Mouse (Mus musculus) embryonic facial prominence, embryonic 14.5 days (tissue): ENCODE measurements around the gene Skap2. TPM values are rescaled to one million over a fixed set of nuclear protein-coding genes. Genes with fewer than 3 reads are reported as not detected.

Source experiments
- ATAC-seq: fragments of 200-750 bp; cut with Nextera tagmentation; 2 replicates; pipeline ENCODE4 v1.8.0; 2017; ENCODE audit warnings: low read depth, moderate number of reproducible peaks, moderate TSS enrichment
- DNase-seq: peaks from one replicate; pipeline ENCODE4 v3.0.0-alpha.2; 2015; ENCODE audit warnings: low spot score
- H3K27ac ChIP-seq: fragments of 300-500 bp; sonication (generic); replicated peaks from 2 replicates; pipeline ENCODE4 v1.5.1; 2014; ENCODE audit warnings: low read depth, mild to moderate bottlenecking, low read length, moderate library complexity
- H3K27me3 ChIP-seq: fragments of 300-500 bp; sonication (generic); replicated peaks from 2 replicates; pipeline ENCODE4 v1.6.1; 2014; ENCODE audit warnings: low read length; ENCODE audit not compliant: control insufficient read depth, insufficient read depth
- H3K36me3 ChIP-seq: fragments of 300-500 bp; sonication (generic); 2 replicates; pipeline ENCODE4 v1.6.1; 2014; ENCODE audit warnings: low read length, mixed read lengths; ENCODE audit not compliant: control insufficient read depth, insufficient read depth
- H3K4me1 ChIP-seq: fragments of 300-500 bp; sonication (generic); 2 replicates; pipeline ENCODE4 v1.6.1; 2014; ENCODE audit warnings: antibody characterized with exemption, low read length; ENCODE audit not compliant: control insufficient read depth, insufficient read depth
- H3K4me2 ChIP-seq: fragments of 300-500 bp; sonication (generic); 2 replicates; pipeline ENCODE4 v1.6.1; 2014; ENCODE audit warnings: low read depth, mild to moderate bottlenecking, low read length, moderate library complexity, mixed read lengths
- H3K4me3 ChIP-seq: fragments of 300-500 bp; sonication (generic); 2 replicates; pipeline ENCODE4 v1.5.1; 2014; ENCODE audit warnings: low read depth, mild to moderate bottlenecking, low read length
- H3K9ac ChIP-seq: fragments of 300-500 bp; sonication (generic); 2 replicates; pipeline ENCODE4 v1.6.1; 2014; ENCODE audit warnings: low read depth, mild to moderate bottlenecking, low read length, moderate library complexity, mixed read lengths
- H3K9me3 ChIP-seq: fragments of 300-500 bp; sonication (generic); 2 replicates; pipeline ENCODE4 v1.6.1; 2016; ENCODE audit warnings: low read length; ENCODE audit not compliant: control insufficient read depth
- WGBS: fragments of 180-500 bp; shearing (Covaris S2); extraction: QIAGEN DNeasy Blood & Tissue Kit; methylation state at CpG from one replicate; pipeline ENCODE4 v1.1.7; 2014; 5-methylcytosine and 5-hydroxymethylcytosine counted together
- polyA plus RNA-seq: library from polyadenylated mRNA; unstranded; fragments of >200 nt; fragmentation: Nextera tagmentation; extraction: Ambion mirVana; gene quantifications from 2 replicates; pipeline ENCODE4 v1.2.1, GENCODE M21; 2014

The Skap2 gene
- polyA plus RNA-seq, 1 experiment from 2014 or later, result 18.9 TPM

DNA sequence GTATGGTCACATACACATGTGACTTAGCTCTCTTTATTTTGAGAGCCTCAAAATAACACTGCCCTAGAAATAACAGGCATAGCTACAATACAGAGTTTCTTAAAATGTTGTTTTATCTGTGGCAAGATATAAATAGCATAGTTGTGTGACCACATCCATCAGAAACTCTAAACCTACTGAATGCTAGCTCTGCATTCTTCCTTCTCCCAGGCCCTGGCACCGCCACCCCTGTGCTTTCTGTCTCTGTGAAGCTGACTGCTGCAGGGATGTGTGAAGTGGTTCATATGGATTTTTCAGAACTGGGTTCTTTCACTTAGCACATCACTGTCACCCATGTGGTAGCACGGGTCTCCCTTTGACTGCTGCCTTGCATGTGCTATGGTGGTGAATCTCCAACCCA lies 179.0 kb downstream of the Skap2 start:
- H3K27me3 ChIP-seq, result no peaks in the 10 kb centered on the region
- H3K4me3 ChIP-seq, result no peak overlapping the region
- no peak for ATAC-seq
- WGBS, result 82% methylated on average over 2 of the region's 2 CpGs
- no peak overlapping the region for H3K9ac ChIP-seq
- no peaks in the 10 kb centered on the region for H3K4me1 ChIP-seq
- no peak for DNase-seq
- no peak overlapping the region for H3K4me2 ChIP-seq
- no peak overlapping the region for H3K27ac ChIP-seq
- no peaks in the 10 kb centered on the region for H3K36me3 ChIP-seq
- H3K9me3 ChIP-seq, result no peaks in the 10 kb centered on the region

DNA sequence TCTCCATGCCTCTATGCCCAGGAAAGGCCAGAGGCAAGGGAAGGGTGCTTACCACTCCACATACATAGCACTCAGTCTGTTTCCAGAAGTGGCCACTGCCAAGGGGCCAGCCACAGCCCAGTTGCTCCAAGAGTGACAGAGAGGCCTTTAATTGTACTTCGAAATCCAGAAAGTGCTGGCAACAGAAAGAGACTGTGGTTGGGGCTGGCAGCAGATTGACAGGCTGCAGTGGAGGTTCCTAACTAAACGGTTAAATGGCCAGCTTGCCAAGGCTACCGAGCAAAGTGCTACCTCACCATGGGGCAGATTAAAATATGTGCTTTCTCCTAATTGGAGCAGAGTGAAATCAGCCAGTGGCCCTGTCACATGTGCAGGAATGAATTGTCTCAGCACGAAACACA lies 186.7 kb downstream of the Skap2 start:
- Histone ChIP-seq H3K9me3 (no peaks in the 10 kb centered on the region), H3K4me3 (no peak overlapping the region), H3K27ac (no peak overlapping the region), H3K36me3 (no peaks in the 10 kb centered on the region), H3K27me3 (no peaks in the 10 kb centered on the region), H3K9ac (no peak overlapping the region), H3K4me1 (no peaks in the 10 kb centered on the region), H3K4me2 (no peak overlapping the region)
- no peak for ATAC-seq
- 67% methylated on average over 4 of the region's 4 CpGs for WGBS
- no peak for DNase-seq

- Histone ChIP-seq H3K4me1 (no peaks in the 10 kb centered on the region), H3K9me3 (no peaks in the 10 kb centered on the region), H3K27ac (no peak overlapping the region), H3K9ac (no peak overlapping the region), H3K27me3 (no peaks in the 10 kb centered on the region), H3K36me3 (no peaks in the 10 kb centered on the region), H3K4me2 (no peak overlapping the region), H3K4me3 (no peak overlapping the region)
- DNase-seq (no peak), ATAC-seq (no peak)
- WGBS, result 71% methylated on average over 9 of the region's 9 CpGs
These were observed 188.1 kb downstream of the Skap2 start for GRCm38 (mm10) chr6:51824136-51824830.

DNA sequence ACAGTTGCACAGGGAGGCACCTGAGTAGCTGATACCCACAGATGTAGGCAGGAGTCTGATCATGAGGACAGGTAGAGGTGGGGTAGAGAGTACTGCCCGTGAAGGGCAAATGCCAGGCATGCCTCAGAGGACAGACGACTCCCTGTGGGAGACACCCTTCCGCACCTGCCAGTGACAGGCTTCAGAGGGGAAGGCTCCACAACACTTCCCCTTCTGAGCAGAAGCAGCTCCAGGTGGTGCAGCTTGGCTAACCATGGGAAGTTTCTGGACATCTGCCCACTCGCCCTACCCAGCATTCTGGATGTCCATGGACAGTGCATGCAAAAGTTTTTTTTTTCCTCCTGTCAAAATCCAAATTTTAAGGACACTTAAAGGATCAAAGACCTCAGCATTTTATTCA lies 190.3 kb downstream of the Skap2 start:
- no peak overlapping the region for H3K4me2 ChIP-seq
- H3K9me3 ChIP-seq, result peaks cover 11% of the 10 kb centered on the region
- H3K27ac ChIP-seq, result no peak overlapping the region
- no peaks in the 10 kb centered on the region for H3K27me3 ChIP-seq
- H3K4me3 ChIP-seq, result no peak overlapping the region
- H3K36me3 ChIP-seq, result no peaks in the 10 kb centered on the region
- 61% methylated on average over 4 of the region's 4 CpGs for WGBS
- DNase-seq (no peak), ATAC-seq (no peak)
- H3K4me1 ChIP-seq, result no peaks in the 10 kb centered on the region
- no peak overlapping the region for H3K9ac ChIP-seq

GRCm38 (mm10) chr6:51820853-51821252 lies 191.5 kb downstream of the Skap2 start:
- Histone ChIP-seq H3K36me3 (no peaks in the 10 kb centered on the region), H3K4me3 (no peak overlapping the region), H3K9me3 (peaks cover 11% of the 10 kb centered on the region), H3K9ac (no peak overlapping the region), H3K27me3 (no peaks in the 10 kb centered on the region), H3K27ac (no peak overlapping the region), H3K4me1 (no peaks in the 10 kb centered on the region), H3K4me2 (no peak overlapping the region)
- 83% methylated on average over 5 of the region's 5 CpGs for WGBS
- no peak for ATAC-seq
- DNase-seq, result no peak

DNA sequence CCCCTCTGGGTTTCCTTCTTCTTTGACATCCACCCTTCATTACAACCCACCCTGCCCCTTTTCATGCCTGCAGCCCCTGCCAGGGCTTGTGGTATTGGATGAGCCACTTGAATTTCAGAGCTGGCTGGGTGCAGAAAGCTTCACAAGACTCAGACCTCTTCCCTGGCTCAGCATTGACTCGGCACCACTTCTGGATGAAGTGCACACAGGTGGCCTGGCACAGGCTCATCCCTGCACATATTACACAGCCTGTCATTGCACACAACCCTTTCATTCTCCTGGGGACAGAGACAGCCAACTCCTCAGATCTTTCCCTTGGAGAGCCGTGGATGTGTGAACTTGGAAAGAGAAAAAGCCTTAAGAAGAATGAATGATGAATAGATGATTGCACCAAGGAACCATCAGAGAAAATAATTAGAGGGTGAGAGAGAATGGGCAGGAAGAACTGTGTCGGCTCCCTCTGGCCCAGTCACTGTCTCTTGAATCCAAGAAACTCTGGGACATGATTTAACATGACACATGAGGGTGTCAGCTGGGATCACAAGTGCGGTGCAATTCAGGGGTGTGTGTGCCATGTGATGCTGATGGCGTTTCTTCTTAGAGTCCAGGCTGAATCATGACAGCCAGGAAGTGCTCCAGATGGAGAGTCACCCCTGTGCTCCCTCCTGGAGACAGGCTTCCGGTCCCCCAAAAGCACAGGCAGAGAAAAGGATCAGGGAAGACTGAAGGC lies 195.3 kb downstream of the Skap2 start:
- H3K36me3 ChIP-seq, result no peaks in the 10 kb centered on the region
- no peak overlapping the region for H3K4me2 ChIP-seq
- H3K4me1 ChIP-seq, result no peaks in the 10 kb centered on the region
- H3K4me3 ChIP-seq, result no peak overlapping the region
- WGBS, result 79% methylated on average over 6 of the region's 6 CpGs
- H3K27ac ChIP-seq, result no peak overlapping the region
- ATAC-seq (no peak), DNase-seq (no peak)
- H3K9me3 ChIP-seq, result peaks cover 11% of the 10 kb centered on the region
- no peak overlapping the region for H3K9ac ChIP-seq
- no peaks in the 10 kb centered on the region for H3K27me3 ChIP-seq

DNA sequence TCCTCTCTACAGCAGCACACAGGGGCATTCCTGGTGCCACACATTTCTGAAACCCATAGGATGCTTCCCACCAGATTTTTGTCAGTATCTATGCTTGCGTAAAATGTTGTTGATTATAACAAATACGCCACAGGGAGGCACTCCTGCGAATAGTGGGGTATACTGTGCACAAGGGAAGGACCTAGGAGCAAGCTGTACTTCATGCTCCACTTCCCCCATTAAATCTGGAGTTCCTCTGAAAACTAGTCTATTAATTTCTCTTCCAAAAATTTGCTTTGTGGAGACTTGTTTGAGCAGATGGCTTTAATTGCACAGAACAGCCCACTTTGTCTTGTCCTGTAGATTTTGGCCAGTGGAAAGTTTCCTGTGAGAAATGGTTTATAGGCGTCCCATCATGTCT lies 201.4 kb downstream of the Skap2 start:
- 92% methylated on average over 4 of the region's 4 CpGs for WGBS
- no peaks in the 10 kb centered on the region for H3K27me3 ChIP-seq
- no peak overlapping the region for H3K4me2 ChIP-seq
- H3K36me3 ChIP-seq, result no peaks in the 10 kb centered on the region
- no peak for ATAC-seq
- no peaks in the 10 kb centered on the region for H3K4me1 ChIP-seq
- no peaks in the 10 kb centered on the region for H3K9me3 ChIP-seq
- H3K9ac ChIP-seq, result no peak overlapping the region
- no peak overlapping the region for H3K27ac ChIP-seq
- no peak for DNase-seq
- H3K4me3 ChIP-seq, result no peak overlapping the region

DNA sequence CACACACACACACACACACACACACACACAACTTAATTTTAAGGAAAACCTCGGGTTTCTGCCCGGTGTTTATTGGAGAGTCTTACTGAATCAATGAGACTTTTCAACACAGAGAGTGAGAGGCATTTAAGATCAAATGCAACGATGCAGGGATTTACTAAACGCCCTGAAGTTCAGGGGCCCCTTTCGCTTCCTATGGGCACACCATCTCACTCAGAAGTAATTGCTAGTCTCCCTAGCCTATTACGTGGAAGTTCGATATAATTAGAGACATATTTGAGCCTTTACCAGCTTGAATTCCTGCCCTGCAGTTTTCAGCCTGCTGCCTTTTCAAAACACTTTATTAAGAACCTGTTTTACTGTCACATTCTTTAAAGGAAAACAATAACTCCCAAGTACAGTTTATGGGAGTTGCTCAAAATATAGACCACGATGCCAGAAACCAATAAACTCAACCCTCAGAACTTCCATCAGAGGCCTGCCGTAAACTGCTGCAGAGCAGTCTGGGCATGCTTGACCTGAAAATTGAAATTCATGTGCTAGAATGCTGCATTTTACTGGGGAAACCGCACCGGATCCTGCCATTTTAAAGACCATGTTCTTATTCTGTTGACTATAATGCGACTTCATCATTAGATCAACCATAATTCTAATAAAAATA lies 203.1 kb downstream of the Skap2 start:
- Histone ChIP-seq H3K36me3 (no peaks in the 10 kb centered on the region), H3K4me3 (no peak overlapping the region), H3K9ac (no peak overlapping the region), H3K27me3 (no peaks in the 10 kb centered on the region), H3K9me3 (no peaks in the 10 kb centered on the region), H3K4me2 (no peak overlapping the region), H3K27ac (no peak overlapping the region), H3K4me1 (no peaks in the 10 kb centered on the region)
- peak; percentile 10 for DNase-seq
- 48% methylated on average over 12 of the region's 12 CpGs for WGBS
- ATAC-seq, result no peak
